Mouse (Mus musculus) gastrocnemius, postnatal 4 days (tissue): ENCODE measurements around the gene Ier3. TPM values are rescaled to one million over a fixed set of nuclear protein-coding genes. Genes with fewer than 3 reads are reported as not detected.

Experiments
- DNase-seq, 2 experiments: peaks; one replicate each; pipeline ENCODE4 v3.0.0; 2021 to 2022; ENCODE audit warnings: low spot score in 2 of 2, mixed read lengths in 2 of 2
- long read RNA-seq, 2 experiments: library from polyadenylated mRNA; stranded (forward); transcript quantifications; one replicate each; pipeline ENCODE4 v2.0.0; 2021
- total RNA-seq, 2 experiments: library from RNA; stranded (reverse); gene quantifications; 2 replicates each; pipeline ENCODE4 v1.2.3; 2021

Ier3 gene
- total RNA-seq, result 10 to 100 TPM; 11.1 to 13.1 TPM
- long read RNA-seq, experiment 1, partial matches to known transcripts, result 0 of 1 reads
- long read RNA-seq, experiment 1, other reads (novel, unspliced or antisense), result 0 of 1 reads
- long read RNA-seq, experiment 2, partial matches to known transcripts, result 0 of 3 reads
- long read RNA-seq, experiment 2, other reads (novel, unspliced or antisense), result 0 of 3 reads

DNA sequence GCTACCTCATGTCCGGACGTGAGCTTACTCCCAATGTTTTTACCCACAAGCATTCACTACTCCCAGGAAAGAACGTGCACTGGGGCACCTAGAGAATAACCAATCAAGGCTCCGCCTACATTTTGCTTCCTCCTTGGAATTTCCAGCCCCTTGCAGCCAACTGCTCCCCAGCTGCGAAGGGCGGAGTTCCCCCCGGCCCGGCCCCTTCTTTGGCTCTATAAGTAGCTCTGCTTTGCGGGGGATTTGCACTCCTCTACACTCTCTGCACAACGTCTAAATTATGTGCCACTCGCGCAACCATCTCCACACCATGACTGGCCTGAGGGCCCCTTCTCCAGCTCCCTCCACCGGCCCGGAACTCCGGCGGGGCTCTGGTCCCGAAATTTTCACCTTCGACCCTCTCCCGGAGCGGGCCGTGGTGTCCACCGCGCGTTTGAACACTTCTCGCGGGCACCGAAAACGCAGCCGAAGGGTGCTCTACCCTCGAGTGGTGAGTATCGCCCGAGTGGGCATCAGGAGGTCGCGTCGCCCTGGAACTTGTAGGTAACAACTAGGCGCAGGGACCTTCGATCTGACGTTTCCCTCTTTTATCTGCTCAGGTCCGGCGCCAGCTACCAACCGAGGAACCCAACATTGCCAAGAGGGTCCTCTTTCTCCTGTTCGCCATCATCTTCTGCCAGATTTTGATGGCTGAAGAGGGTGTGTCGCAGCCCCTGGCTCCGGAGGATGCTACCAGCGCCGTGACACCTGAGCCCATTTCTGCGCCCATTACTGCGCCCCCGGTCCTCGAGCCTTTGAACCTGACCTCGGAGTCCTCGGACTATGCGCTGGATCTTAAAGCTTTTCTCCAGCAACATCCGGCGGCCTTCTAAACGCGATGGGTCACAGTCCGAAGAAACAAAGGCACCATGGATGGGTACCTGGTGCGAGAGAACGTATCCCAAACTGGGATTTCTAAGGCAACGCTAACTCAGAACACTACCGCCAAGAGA lies at the start of gene Ier3:
Ier3 (plus strand) TSS at position 246 of the 992 bp plus-strand sequence.
- DNase-seq, result peak; percentile 65 to 84

DNA sequence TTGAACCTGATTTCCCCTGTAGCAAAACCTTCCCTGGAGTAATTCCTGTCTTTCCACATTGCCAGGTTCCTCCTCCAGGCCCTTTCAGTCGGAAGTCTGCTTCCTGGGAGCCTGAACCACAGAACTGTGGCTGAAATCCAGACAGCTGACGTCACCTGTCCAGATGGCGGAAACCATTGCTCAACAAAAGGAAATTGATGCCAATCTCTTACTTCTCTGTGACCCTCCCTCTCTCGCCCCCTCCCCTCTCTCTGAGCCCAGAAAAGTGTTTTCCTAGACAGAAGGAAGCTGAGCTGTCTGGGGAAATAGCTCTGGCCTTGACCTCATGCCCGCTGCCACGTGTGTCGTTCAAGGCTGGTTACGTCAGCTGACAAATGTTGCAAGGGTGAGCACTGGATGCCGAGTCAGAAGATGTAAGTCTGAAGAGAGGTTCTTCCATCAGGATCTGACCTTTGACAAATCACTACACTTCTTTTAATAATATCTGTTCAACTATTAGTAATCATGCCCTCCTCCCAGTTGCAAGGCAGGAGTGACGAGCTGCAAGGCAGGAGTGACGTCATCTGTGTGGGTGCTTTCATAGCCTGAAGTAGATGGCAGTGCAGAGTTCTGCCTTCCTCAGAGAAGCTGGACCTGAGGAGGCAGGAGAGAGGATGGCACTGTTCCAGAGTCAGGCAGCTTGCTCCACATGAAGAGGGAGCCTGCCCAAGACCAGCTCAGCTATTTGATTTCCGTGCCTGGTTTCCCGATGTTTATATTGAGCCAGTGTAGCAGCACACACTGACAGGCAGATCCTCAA lies 44.5 kb upstream of the Ier3 start:
- peak; percentile 59 to 79 for DNase-seq

DNA sequence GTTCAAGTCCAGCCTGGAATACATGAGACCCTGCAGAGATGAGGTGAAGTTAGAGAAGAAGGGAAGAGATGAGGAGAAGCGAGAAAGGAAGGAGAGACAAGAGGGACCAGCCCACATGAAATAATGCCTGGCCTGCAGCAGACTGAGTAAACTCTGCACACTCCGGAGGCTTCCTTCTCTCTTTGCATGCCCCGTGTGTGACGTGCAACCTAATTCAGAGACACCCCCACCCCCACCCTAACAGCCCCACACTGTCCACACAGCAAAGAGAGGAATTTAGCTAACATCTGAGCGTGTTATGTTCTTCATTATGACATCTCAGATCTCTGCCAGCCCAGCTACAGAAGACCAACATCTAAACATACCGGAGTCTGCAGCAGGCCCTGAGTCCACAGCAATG lies 42.5 kb upstream of the Ier3 start:
- DNase-seq, result no peak

DNA sequence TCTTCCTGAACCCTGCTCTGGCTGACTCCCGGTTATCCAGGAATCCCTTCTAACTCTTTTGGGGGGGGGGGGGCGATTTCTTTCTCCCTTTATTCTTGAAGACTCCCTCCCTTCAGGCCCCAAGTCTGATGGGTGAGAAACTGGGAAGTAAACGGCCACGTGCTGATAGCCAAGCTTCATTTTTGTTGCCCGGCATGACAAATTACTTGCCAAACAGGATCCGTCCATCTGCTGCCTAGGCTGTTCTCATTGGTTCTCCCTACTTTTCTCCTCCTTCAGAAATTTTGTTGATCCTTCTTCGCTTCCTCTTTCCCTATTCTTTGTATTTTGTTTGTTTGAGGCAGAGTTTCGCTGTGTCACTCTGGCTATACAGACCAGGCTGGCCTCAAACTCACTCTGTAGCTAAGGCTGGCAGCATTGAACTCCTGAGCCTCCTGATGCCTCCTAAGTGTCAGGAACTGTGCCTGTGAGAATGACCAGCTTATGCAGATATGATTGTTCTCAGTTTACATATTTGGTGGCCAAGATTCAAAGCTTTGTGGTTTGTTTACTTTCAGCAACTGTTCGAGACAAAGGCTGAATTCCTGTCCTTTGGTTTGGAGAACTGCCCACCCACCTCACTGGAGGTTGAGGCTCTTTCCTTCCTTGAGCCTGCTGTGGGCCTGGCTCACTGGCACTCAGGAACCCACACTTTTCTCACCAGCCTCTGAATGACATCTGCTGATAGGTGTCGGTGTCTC lies 41.8 kb upstream of the Ier3 start:
- no peak for DNase-seq

DNA sequence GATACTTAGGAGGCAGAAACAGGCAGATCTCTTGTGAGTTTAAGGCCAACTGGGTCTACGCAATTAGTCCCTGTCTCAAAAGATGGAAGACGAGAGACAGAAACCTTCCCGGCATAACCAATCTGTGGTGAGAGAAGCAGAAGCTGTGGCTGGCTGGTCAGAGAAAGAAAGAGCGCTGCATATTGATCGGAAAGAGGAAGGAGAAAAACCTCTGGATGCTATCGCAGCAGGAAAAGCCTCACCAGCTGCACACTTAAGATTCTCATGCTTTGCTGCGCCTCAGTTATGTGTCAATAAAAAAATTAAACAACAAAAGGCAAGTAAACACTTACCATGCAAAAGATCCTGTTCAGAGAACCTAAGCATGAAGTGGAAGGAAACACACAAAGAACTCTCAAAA lies 41.1 kb upstream of the Ier3 start:
- no peak for DNase-seq

DNA sequence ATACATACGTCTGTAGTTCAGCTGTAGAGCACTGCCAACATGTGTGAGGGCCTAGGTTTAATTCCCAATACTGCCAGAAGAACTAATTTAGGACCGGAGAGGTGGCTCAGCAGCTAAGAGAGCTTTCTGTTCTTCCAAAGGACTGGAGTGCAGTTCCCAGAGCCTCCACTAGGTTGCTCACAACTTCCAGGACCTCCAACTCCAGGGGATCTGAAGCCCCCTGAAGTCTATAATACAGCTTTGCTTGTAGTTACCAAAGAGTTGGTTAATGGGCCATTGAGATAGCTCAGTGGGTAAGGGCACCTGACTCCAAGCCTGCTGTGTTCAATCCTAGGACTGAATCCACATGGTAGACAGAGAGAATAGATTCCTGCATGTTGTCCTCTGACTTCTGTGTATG lies 39.1 kb upstream of the Ier3 start:
- no peak for DNase-seq

DNA sequence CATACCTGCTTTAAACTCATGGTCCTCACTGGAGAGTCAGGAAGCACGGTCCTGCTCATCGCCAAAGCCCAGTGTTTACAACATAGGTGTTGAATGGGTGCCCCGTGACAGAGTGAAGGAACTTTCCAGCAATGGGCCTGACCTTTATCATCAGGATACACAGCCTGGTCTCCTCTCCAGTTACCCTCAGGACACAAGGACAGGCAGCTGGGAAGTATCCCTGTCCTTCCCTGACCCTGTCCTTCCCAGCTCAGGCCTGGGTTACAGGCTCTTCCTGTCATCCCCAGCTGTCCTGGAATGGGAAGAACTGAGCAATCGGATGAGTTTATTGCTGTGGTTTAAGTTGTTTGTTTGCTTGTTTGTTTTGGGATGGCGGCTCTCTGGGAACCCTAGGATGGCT lies 38.6 kb upstream of the Ier3 start:
- DNase-seq, result no peak

DNA sequence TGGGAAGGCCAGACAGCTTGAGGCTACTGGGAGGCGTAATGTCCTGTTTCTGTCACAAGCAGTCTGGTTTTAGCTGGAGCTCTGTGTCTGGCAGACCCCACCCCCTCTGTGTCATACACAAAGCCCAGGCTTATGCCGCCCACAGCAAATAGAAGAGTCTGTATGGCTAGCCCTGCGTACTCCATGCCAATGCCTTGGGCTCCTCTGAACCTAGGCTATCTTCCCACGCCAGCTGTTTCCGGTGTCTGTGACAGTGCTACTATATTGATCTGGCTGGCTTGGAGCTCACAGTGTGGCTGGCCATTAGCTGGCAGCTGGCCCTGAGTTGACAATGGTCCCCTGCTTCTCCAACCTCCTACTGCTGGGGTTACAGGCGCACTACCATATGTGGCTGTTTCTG lies 37.5 kb upstream of the Ier3 start:
- no peak for DNase-seq

DNA sequence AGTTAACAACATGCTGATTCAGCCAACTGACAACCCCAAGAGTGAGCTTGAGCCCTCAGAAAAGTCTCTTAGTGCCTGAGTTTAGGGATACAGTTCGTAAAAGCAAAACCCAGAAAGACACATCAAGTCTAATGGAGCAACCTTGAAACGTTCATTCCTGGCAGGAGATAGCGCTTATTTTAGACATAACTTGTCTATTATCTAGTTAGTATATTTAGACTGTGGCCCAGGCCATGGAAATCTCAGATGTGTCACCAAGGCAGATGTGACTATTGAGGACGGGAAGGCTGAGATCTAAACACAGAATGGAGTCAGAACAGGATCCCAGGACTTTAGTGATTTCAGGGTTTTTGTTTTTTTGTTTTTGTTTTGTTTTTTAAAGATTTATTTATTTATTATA lies 36.3 kb upstream of the Ier3 start:
- no peak for DNase-seq

DNA sequence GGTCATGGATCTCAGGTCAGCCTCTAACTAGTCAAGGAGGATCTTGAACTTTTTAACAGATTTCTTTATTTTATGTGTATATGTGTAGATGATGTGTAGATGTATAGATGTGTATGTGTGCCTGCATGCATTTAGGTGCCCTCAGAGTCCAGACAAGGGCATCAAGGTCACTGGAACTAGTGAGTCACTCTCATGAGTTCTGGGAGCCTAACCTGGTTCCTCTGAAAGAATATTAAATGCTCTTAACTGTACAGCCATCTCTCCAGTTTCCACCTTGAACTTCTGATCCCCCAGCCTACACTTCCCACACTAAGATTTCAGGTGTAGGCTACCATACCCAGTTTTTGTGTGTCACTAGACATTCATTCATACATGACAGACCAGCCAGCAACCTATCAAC lies 34.0 kb upstream of the Ier3 start:
- DNase-seq, result no peak

DNA sequence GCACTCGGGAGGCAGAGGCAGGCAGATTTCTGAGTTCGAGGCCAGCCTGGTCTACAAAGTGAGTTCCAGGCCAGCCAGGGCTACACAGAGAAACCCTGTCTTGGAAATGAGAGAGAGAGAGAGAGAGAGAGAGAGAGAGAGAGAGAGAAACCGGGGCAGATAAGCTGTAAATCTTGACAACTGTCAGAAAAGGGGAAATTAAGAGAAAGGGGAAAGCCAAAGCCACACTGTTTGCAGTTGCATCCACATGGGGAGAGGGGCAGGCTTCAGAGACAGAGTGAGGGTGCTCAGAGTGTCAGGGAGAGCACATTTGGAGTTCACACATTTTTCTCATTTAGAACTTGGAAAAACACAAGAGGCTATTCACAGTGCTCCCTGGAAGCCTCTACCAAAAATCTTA lies 33.5 kb upstream of the Ier3 start:
- DNase-seq, result no peak

DNA sequence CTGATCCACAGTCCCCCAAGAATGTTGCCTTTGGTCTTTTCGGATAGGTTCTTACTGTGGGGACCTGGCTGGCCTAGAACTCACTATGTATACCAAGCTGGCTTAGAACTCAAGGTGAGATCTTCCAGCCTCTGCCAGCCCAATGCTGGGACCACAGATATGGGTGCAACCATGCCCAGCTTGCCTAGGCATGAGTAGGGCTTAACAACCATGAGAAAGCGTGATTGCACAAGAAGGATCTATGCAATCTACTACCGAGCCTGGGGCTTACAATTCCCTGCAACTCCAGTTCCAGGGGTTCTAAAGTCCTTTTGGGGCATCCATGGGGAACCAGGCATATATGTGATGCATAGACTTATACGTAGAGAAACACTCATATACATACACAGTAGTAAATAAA lies 30.6 kb upstream of the Ier3 start:
- DNase-seq, result no peak

DNA sequence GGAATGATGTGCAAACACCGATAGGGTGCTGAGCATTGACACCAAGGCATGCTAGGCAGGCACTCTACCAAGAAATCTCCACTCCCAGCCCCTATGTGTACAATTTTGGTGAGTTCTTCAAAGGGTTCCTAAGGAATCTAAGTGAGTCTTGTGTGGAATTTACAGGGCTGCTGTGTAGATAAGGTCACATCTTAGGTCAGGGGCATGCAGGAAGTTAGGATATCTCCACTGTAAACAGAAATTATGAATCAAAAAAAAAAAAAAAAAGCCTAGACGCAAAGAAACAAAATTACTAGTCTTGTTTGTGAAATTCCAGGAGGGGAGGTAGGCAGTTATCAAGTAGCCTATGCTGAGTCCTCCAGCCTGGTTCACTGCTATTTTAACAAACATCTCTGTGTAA lies 28.6 kb upstream of the Ier3 start:
- no peak for DNase-seq

DNA sequence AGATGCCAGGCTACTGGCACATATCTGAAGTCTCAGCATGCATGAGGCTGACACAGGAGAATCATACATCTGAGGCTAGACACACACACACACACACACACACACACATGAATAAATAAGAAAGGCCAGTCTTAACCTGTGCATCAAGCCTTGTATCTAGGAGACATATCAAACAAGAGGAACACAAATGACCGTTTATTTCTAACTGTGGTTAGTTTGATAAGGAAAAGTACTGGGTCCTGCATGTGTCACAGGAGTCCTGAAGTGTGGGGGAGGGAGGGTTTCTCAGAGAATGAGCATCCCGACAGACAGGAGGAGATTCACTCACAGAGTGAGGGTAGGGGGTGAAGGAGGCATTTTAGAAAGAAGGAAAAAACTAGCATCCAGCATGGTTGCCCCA lies 26.4 kb upstream of the Ier3 start:
- DNase-seq, result no peak

DNA sequence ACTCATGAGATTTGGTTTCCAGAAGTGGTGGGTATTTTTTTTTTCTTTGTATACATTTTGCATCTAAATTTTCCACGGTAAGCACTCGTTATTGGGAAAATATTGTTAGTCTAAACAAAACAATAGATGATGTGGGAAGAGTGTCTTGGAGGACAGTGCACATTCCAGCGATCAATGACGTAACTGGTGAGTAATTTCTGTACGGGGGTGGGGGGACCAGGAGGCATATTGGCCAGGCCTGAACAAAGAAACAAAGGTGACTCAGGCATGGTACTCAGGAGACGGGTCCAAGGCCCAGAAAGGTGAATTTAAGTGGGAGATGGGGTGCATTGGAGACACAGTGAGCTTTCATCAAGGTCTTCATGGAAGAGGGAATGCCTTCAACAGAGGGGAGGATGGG lies 25.8 kb upstream of the Ier3 start:
- no peak for DNase-seq

DNA sequence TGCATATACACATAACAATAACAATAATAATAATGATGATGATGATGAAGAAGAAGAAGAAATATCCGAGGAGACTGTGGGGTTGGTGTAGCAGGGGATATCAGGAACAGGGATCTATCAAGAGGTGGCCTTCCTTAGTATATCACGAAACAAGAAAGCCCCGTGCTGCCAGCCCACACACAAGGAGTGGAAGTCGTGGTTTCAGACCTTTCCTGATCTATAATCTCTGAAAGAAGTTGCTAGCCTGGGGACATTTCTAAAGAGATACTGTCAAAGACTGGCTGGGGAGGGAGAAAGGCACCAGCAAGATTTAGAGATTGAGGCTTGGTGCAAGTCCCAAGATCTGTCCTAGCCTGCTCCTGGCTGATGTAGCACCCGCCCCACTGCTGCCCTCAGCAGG lies 24.6 kb upstream of the Ier3 start:
- DNase-seq, result no peak

DNA sequence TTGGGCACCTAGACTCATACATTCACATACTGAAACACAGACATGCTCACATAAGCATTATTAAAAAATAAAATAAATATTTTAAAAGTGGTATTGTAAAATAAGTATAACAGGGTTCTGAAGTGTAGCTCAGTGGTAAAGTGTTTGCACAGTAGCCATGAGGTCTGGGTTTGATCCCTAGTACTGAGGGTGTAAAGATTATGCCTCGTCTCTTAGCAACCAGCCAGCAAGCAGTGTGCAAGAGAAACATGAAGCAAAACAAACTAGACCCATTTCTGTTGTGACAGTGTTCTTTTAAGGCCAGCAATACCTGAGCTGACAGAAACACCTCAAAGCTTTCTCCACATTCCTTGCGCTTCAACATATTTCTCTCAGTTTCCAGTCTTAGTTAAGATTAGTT lies 20.6 kb upstream of the Ier3 start:
- DNase-seq, result no peak

DNA sequence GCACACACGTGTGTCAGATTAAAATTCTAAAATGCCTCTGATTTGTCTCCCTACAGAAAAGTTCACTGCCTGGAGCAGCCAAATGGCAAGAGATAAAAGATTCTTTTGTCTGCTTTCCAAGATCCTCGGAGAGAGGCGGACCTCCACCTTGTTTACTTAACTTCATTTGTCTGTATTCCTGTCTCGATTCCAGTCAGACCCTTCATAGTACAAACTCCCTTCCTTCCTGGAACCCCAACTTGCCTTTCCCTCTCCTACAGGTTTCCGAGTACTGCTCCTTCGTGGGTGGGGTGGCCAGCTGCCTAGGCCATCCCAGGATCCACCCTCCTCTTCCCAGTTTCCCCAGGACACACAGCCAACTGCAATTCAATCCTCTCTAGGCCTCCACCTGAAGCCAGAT lies 18.5 kb upstream of the Ier3 start:
- no peak for DNase-seq

DNA sequence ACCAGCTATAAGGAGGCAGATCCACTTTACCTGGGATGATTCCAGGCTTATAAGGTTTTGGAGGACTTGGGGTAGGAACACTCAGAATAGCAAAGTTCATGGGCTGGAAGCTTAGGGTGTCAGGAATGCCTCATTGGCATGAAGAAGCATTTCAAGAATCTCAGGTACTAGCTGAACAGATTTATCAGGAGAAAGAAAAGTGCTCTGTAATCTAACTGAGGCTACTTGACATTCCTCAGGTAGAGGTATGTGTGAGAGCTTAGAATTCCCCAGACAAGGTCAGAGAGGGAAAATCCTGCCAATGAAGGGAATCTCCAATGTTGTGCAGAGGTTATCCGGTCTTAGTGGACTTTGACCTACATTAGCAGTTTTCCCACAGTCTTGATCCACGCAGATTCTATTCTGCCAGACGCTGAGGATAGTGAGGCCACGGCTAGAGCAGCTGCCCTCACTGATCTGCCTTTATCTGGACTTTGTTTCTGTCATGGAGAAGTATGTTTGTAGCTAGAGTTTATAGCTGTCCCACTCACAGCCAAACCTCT lies 17.6 kb upstream of the Ier3 start:
- DNase-seq, result no peak

DNA sequence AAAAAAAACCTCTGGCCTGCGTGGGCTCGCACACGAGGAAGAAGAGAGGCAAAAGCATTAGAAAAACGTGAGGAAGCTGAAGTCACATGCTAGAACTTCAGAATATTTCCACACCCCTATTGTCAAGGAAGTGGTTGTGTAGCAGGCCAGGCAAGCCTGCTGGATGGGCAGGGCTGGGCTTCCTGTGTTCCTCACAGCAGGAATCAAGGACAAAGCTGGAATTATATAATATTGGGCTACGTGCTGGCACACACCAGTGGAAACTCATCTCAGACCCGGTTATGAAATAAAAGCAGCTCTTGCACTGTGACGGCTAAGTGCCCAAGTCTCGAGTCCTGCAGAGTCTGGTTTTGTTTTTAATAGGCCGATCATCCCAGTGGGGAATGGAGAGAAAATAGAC lies 13.4 kb upstream of the Ier3 start:
- peak in 1 of 2 experiments; percentile 40 for DNase-seq

DNA sequence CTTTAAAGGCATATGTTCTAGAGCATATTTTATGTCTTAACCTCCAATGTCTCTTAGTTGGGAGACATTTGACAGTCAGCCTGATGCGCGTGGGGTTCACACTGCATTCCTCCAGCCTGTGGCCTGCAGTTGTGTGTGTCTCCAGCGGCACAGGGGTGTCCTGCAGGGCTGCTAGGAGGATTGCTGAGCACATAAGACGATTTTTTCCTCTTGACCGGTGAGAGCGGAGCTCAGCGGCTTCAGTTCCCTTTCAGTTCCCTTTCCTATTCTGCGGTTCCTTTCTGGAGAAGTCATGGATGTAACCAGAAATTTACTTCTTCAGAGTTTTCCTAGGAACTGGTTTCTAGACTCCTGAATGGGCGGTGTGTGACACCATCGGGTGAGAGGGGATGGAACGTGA lies 12.1 kb upstream of the Ier3 start:
- DNase-seq, result no peak
